Mouse (Mus musculus): ENCODE measurements around the gene Spock2.

DNA sequence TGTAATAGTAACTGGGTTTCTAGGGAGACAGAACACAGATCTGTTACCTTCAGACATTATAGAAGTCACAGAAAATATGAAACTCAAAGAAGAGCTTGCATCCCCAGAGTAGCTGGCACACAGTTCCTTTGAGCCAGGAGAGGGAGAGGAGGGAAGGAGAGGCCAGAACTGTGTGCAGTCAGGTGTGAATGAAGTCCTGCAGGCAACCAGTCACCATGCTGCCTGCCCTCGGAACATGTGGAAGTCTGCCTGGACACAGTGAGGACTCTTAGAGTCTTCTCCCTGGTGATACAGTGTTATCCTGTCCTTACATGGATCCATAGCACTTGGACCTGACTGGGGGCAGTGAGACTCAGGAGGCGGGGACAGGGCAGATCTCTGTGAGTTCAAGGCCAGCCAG is 13.7 kb upstream of the Spock2 start:
- TF ChIP-seq CTCF (IDR thresholded peaks at IDR 0.05; ENCODE audit: low read depth) (no peak), EP300 (IDR thresholded peaks at IDR 0.05; ENCODE audit: low read depth) (no peak)
